Mouse (Mus musculus): ENCODE measurements around the gene Cnrip1. TPM values are rescaled to one million over a fixed set of nuclear protein-coding genes. Genes with fewer than 3 reads are reported as not detected.
"Not testable (repeated sequence)": the region's sequence is repeated elsewhere in the genome, so short reads cannot be mapped to it uniquely, and the experiment has no call there.

Gene Cnrip1
- polyA plus RNA-seq, 1 experiment from 2014 or later, result 16.2 TPM

GRCm38 (mm10) chr11:17052476-17053049 is 1.2 kb downstream of the Cnrip1 start:
- Histone ChIP-seq H3K27me3 (replicated peaks; ENCODE audit: low read depth, poor library complexity, severe bottlenecking) (no peaks in the 10 kb centered on the region), H3K27ac (replicated peaks) (peak overlapping the region; percentile 83), H3K9me3 (no peaks in the 10 kb centered on the region), H3K36me3 (replicated peaks) (no peaks in the 10 kb centered on the region), H3K4me3 (peak overlapping the region; percentile 74), H3K4me1 (peaks cover 16% of the 10 kb centered on the region)
- 19% methylated on average over 6 of the region's 6 CpGs for WGBS
- peak; percentile 8 for DNase-seq (ENCODE audit: low spot score)

GRCm38 (mm10) chr11:17069360-17069759 is 18.0 kb downstream of the Cnrip1 start:
- H3K4me3 ChIP-seq; H3K4me1 ChIP-seq; H3K36me3 ChIP-seq (replicated peaks); H3K27ac ChIP-seq (replicated peaks); H3K9me3 ChIP-seq; DNase-seq (ENCODE audit: low spot score); H3K27me3 ChIP-seq (replicated peaks; ENCODE audit: low read depth, poor library complexity, severe bottlenecking): not testable (repeated sequence)
- 94% methylated on average over 2 of the region's 2 CpGs for WGBS

- Histone ChIP-seq H3K9me3 (no peaks in the 10 kb centered on the region), H3K4me1 (no peaks in the 10 kb centered on the region), H3K27ac (replicated peaks) (no peak overlapping the region), H3K36me3 (replicated peaks) (no peaks in the 10 kb centered on the region), H3K27me3 (replicated peaks; ENCODE audit: low read depth, poor library complexity, severe bottlenecking) (no peaks in the 10 kb centered on the region), H3K4me3 (no peak overlapping the region)
- WGBS, result 81% methylated on average over 2 of the region's 2 CpGs
- DNase-seq (ENCODE audit: low spot score), result no peak
Measured at GRCm38 (mm10) chr11:17075656-17076055, 24.3 kb downstream of the Cnrip1 start.

- no peak for DNase-seq (ENCODE audit: low spot score)
- H3K4me1 ChIP-seq, result peaks cover 24% of the 10 kb centered on the region
- no peaks in the 10 kb centered on the region for H3K9me3 ChIP-seq
- H3K27me3 ChIP-seq (replicated peaks; ENCODE audit: low read depth, poor library complexity, severe bottlenecking), result no peaks in the 10 kb centered on the region
- WGBS, result 58% methylated on average over 3 of the region's 3 CpGs
- H3K27ac ChIP-seq (replicated peaks), result no peak overlapping the region
- no peaks in the 10 kb centered on the region for H3K36me3 ChIP-seq (replicated peaks)
- H3K4me3 ChIP-seq, result no peak overlapping the region
Measured at GRCm38 (mm10) chr11:17082086-17082485, 30.7 kb downstream of the Cnrip1 start.

- peaks cover 24% of the 10 kb centered on the region for H3K4me1 ChIP-seq
- H3K27ac ChIP-seq (replicated peaks), result no peak overlapping the region
- H3K9me3 ChIP-seq, result no peaks in the 10 kb centered on the region
- no peaks in the 10 kb centered on the region for H3K27me3 ChIP-seq (replicated peaks; ENCODE audit: low read depth, poor library complexity, severe bottlenecking)
- no peak overlapping the region for H3K4me3 ChIP-seq
- no peaks in the 10 kb centered on the region for H3K36me3 ChIP-seq (replicated peaks)
- WGBS, result 50% methylated on average over 2 of the region's 2 CpGs
- DNase-seq (ENCODE audit: low spot score), result peak; percentile 22
Measured at GRCm38 (mm10) chr11:17082953-17083352, 31.6 kb downstream of the Cnrip1 start.

- H3K27ac ChIP-seq (replicated peaks), result no peak overlapping the region
- H3K9me3 ChIP-seq, result no peaks in the 10 kb centered on the region
- H3K36me3 ChIP-seq (replicated peaks), result no peaks in the 10 kb centered on the region
- no peak for DNase-seq (ENCODE audit: low spot score)
- peaks cover 24% of the 10 kb centered on the region for H3K4me1 ChIP-seq
- no peak overlapping the region for H3K4me3 ChIP-seq
- WGBS, result 92% methylated on average over 3 of the region's 3 CpGs
- no peaks in the 10 kb centered on the region for H3K27me3 ChIP-seq (replicated peaks; ENCODE audit: low read depth, poor library complexity, severe bottlenecking)
Measured at GRCm38 (mm10) chr11:17083455-17083854, 32.1 kb downstream of the Cnrip1 start.

- H3K9me3 ChIP-seq, result no peaks in the 10 kb centered on the region
- H3K4me3 ChIP-seq, result no peak overlapping the region
- no peak overlapping the region for H3K27ac ChIP-seq (replicated peaks)
- no peak for DNase-seq (ENCODE audit: low spot score)
- H3K36me3 ChIP-seq (replicated peaks), result no peaks in the 10 kb centered on the region
- WGBS, result 64% methylated on average over 1 of the region's 1 CpGs
- H3K4me1 ChIP-seq, result peaks cover 24% of the 10 kb centered on the region
- H3K27me3 ChIP-seq (replicated peaks; ENCODE audit: low read depth, poor library complexity, severe bottlenecking), result no peaks in the 10 kb centered on the region
Measured at GRCm38 (mm10) chr11:17083866-17084265, 32.5 kb downstream of the Cnrip1 start.

- H3K4me1 ChIP-seq, result peaks cover 24% of the 10 kb centered on the region
- DNase-seq (ENCODE audit: low spot score), result no peak
- 32% methylated on average over 5 of the region's 5 CpGs for WGBS
- H3K4me3 ChIP-seq, result no peak overlapping the region
- no peaks in the 10 kb centered on the region for H3K9me3 ChIP-seq
- no peaks in the 10 kb centered on the region for H3K27me3 ChIP-seq (replicated peaks; ENCODE audit: low read depth, poor library complexity, severe bottlenecking)
- no peaks in the 10 kb centered on the region for H3K36me3 ChIP-seq (replicated peaks)
- H3K27ac ChIP-seq (replicated peaks), result no peak overlapping the region
Measured at GRCm38 (mm10) chr11:17086106-17086505, 34.7 kb downstream of the Cnrip1 start.

GRCm38 (mm10) chr11:17106936-17107335 is 55.5 kb downstream of the Cnrip1 start:
- 79% methylated on average over 5 of the region's 5 CpGs for WGBS

GRCm38 (mm10) chr11:17107359-17107758 is 56.0 kb downstream of the Cnrip1 start:
- Histone ChIP-seq H3K36me3 (replicated peaks) (no peaks in the 10 kb centered on the region), H3K9me3 (no peaks in the 10 kb centered on the region), H3K4me1 (no peaks in the 10 kb centered on the region), H3K4me3 (no peak overlapping the region), H3K27me3 (replicated peaks; ENCODE audit: low read depth, poor library complexity, severe bottlenecking) (no peaks in the 10 kb centered on the region), H3K27ac (replicated peaks) (no peak overlapping the region)
- no peak for DNase-seq (ENCODE audit: low spot score)
- WGBS, result 58% methylated on average over 6 of the region's 6 CpGs

More at GRCm38 (mm10) chr11:17106936-17107335, 55.5 kb downstream of the Cnrip1 start:
- Histone ChIP-seq H3K27me3 (replicated peaks; ENCODE audit: low read depth, poor library complexity, severe bottlenecking) (no peaks in the 10 kb centered on the region), H3K36me3 (replicated peaks) (no peaks in the 10 kb centered on the region), H3K4me3 (no peak overlapping the region), H3K27ac (replicated peaks) (no peak overlapping the region), H3K4me1 (no peaks in the 10 kb centered on the region), H3K9me3 (no peaks in the 10 kb centered on the region)
- DNase-seq (ENCODE audit: low spot score), result no peak

- Histone ChIP-seq H3K36me3 (replicated peaks) (no peaks in the 10 kb centered on the region), H3K4me1 (no peaks in the 10 kb centered on the region), H3K4me3 (no peak overlapping the region), H3K27ac (replicated peaks) (no peak overlapping the region), H3K9me3 (no peaks in the 10 kb centered on the region), H3K27me3 (replicated peaks; ENCODE audit: low read depth, poor library complexity, severe bottlenecking) (no peaks in the 10 kb centered on the region)
- DNase-seq (ENCODE audit: low spot score), result no peak
- 78% methylated on average over 1 of the region's 1 CpGs for WGBS
Measured at GRCm38 (mm10) chr11:17112419-17113090, 61.2 kb downstream of the Cnrip1 start.

- WGBS, result 50% methylated on average over 2 of the region's 2 CpGs
- H3K36me3 ChIP-seq (replicated peaks), result no peaks in the 10 kb centered on the region
- H3K27me3 ChIP-seq (replicated peaks; ENCODE audit: low read depth, poor library complexity, severe bottlenecking), result no peaks in the 10 kb centered on the region
- H3K4me3 ChIP-seq, result no peak overlapping the region
- H3K9me3 ChIP-seq, result no peaks in the 10 kb centered on the region
- no peaks in the 10 kb centered on the region for H3K4me1 ChIP-seq
- no peak for DNase-seq (ENCODE audit: low spot score)
- no peak overlapping the region for H3K27ac ChIP-seq (replicated peaks)
Measured at GRCm38 (mm10) chr11:17126418-17126817, 75.0 kb downstream of the Cnrip1 start.

All from embryonic facial prominence, embryonic 10.5 days (tissue).